In the genomic region with DNA sequence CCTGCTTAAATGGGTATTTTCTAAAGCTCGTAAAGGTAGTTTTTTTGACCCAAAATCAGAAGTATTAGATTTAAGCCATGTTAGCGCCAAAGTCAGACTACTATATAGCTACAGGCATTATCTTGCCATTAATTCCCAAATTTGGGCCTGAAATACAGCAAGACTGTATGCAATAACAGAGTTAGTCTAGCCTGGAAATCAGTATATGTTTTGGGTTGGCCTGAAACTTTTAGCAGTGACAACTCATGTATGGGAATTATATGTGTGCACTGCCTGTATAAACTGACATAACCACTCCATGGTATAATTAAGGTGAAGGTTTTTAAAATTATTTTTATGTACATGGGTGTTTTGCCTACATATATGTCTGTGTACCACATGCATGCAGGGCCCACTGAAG, we compare ENCODE assay signal across 8 mouse cellular contexts. TPM values are rescaled to one million over a fixed set of nuclear protein-coding genes. Genes with fewer than 3 reads are reported as not detected.
DNase-seq lines count a peak whose midpoint lies in the region; ATAC-seq lines count a peak whose summit lies in the region.

A gene (minus strand): TSS at position 101 of the 400 bp plus-strand sequence.

- H3K4me1 ChIP-seq in brown adipose tissue, adult 24 weeks (ENCODE audit: control insufficient read depth, insufficient read depth, insufficient read length, low read length), result no peaks in the 10 kb centered on the region; the same call in 1 of the 2 replicates
- H3K4me1 ChIP-seq in midbrain, embryonic 15.5 days, result peaks cover 24% of the 10 kb centered on the region

- 75% methylated on average over 2 of the region's 2 CpGs for WGBS in midbrain, embryonic 15.5 days

- H3K9me3 ChIP-seq in midbrain, embryonic 15.5 days, result no peaks in the 10 kb centered on the region

- H3K4me3 ChIP-seq in brown adipose tissue, adult 24 weeks (ENCODE audit: insufficient read depth, low read depth, low read length), result peak within 1 kb of the TSS; percentile 85
- H3K4me3 ChIP-seq in midbrain, embryonic 15.5 days, result peak within 1 kb of the TSS; percentile 80

- 0 out of 2 replicates have a peak, but pooled peaks have one; percentile 9 for ATAC-seq in midbrain, embryonic 15.5 days (replicated peaks)

- peak within 1 kb of the TSS; percentile 94 for H3K27ac ChIP-seq in brown adipose tissue, adult 24 weeks (replicated peaks; ENCODE audit: low read depth, low read length)
- H3K27ac ChIP-seq in midbrain, embryonic 15.5 days, result peak within 1 kb of the TSS; percentile 79

- peaks cover 24% of the 10 kb centered on the region for H3K36me3 ChIP-seq in midbrain, embryonic 15.5 days (replicated peaks)

- peak within 1 kb of the TSS; percentile 85 for H3K9ac ChIP-seq in midbrain, embryonic 15.5 days

- no peaks in the 10 kb centered on the region for H3K27me3 ChIP-seq in midbrain, embryonic 15.5 days (replicated peaks)

- no peak for DNase-seq in layer of hippocampus, adult 8-10 months (ENCODE audit: low spot score in 2 of 2)
- no peak for DNase-seq in layer of hippocampus, adult 9-10 months (ENCODE audit: low spot score)
- DNase-seq in heart, adult 8-10 months (ENCODE audit: low spot score), result no peak
- no peak for DNase-seq in layer of hippocampus, postnatal 25 days (ENCODE audit: extremely low spot score in 1 of 2, low spot score in 1 of 2)
- no peak for DNase-seq in spleen, postnatal 36 days (ENCODE audit: low spot score in 2 of 2)
- DNase-seq in ovary, postnatal 10 days (ENCODE audit: low spot score), result no peak

- H3K4me2 ChIP-seq in midbrain, embryonic 15.5 days, result peak within 1 kb of the TSS; percentile 69

RNA-seq across cellular contexts. Expression of the gene that starts here (rescaled TPM):
- total RNA-seq in layer of hippocampus, adult 8-10 months (2022), result 100 to 1,000 TPM; 217 to 378 (median 300) TPM
- 3,242 and 3,801 TPM in 2 replicates for polyA plus RNA-seq in brown adipose tissue, adult 24 weeks (2012; ENCODE audit: insufficient read depth, insufficient read length, missing spikeins)
- total RNA-seq in heart, adult 8-10 months (2022), result 1,000 to 10,000 TPM; 1,197 to 1,936 (median 1,535) TPM
- 100 to 1,000 TPM; 264 to 268 TPM for total RNA-seq in layer of hippocampus, postnatal 25 days (2021)
- 604 and 630 TPM in 2 replicates for polyA plus RNA-seq in midbrain, embryonic 15.5 days (2015; fragmentation: Nextera tagmentation; extraction: Ambion mirVana)
